Mouse (Mus musculus) urinary bladder, postnatal 10 days (tissue): Measurements from ENCODE around the gene Serpini1.
"Not testable (repeated sequence)": the region's sequence is repeated elsewhere in the genome, so short reads cannot be mapped to it uniquely, and the experiment has no call there.

Experiments used
- DNase-seq: peaks from one replicate; pipeline ENCODE4 v3.0.0; 2022; ENCODE audit warnings: low spot score

Gene Serpini1

DNA sequence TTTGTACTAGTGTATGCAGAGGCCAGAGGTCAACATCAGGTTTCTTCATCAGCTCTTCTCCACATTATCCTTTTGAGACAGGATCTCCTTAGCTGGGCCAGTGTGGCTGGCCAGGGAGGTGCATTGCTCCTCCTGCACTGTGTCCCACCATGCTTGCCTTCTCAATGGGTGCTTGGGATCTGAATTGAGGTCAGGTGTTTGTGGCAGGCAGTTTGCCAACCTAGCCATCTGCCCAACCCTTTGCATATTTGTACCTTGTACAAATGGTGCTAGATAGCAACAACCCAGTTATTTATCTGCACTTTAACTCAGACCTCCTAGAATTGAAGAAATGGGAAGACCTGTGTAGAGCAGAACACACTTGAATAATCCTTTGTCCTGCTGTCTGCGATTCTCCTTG, 78.3 kb downstream of the Serpini1 start:
- no peak for DNase-seq

DNA sequence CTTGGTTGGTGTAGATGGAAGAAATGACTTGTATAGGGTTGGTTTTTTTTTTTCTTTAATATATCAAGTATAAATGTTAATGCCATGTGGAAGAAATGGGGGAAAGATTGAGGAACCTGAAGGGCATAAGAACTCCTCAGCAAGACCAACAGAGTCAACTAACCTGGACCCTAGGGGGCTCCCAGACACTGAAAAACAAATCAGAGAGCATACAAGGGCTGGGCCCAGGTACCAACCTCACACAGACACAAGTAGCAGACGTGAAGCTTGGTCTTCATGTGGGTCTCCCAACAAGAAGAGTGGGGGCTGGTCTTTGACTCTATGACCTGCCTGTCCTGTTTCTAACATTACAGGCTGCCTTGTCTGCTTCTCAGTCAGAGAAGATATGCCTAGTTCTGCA, 82.2 kb downstream of the Serpini1 start:
- DNase-seq, result no peak

DNA sequence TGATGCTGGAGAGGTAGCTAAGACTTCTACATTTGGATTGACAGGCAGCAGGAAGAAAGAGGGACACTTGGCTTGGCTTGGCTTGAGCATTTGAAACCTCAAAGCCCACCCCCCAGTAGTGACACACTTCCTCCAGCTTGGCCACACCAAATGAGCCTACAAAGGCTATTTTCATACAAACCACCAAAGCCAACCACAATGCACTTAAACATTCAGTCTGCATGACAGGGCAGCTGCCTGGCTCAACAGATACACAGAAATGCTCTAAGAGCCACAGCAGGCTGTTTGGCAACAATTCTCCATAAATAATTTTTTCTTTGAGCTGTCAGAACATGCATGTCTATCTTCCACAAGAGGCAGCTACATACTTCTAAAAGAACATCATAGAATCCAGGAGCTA, 90.2 kb downstream of the Serpini1 start:
- no peak for DNase-seq

DNA sequence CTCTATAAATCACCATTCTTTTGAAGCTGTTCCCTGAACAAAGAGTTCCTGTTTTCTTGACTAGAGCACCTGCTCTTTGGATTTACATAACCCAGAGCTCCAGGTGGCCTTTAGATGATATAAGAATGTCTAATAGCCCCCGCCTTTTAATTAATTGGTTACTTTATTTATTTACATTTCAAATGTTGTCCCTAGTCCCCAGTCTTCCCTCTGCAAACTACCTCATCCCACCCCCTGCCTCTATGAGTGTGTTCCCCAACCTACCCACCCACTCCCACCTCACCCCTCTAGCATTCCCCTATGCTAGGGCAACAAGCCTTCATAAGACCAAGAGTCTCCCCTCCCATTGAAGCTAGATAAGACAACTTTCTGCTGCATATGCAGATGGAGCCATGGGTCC, 90.9 kb downstream of the Serpini1 start:
- no peak for DNase-seq

DNA sequence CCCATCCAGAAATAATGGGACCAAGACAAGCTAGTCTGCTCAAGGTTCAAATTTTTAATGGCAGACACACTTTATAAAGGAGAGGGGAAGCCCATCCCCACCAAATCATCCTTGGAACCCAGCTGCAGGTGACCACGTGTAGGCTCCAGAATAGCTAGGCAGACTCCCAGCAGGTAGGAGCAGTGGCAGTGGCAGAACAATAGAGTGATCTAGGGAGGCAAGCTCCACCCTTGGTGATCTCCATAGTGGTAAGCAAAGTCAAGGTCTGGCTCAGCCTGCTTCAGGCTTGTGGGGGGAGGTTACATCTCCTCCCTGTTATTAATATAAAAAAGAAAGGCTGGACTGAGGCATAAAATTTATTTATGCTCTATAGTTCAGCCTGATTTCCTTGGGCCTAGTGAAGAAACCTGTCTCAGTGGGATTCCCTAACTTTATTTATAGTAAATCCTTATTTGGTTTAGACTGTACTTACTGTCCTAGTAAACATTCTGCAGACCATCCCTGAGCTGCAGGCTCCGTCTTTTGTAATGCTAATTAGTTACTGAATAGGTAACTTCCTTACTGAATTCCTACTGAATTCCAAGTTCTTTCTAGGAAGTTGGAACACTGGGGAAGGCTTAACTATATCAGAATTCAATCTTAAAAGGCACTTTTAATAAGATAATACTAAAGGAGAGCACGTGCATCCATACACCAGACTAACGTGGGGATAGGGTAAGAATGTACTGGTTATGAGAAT, 93.2 kb downstream of the Serpini1 start:
- not testable (repeated sequence) for DNase-seq

DNA sequence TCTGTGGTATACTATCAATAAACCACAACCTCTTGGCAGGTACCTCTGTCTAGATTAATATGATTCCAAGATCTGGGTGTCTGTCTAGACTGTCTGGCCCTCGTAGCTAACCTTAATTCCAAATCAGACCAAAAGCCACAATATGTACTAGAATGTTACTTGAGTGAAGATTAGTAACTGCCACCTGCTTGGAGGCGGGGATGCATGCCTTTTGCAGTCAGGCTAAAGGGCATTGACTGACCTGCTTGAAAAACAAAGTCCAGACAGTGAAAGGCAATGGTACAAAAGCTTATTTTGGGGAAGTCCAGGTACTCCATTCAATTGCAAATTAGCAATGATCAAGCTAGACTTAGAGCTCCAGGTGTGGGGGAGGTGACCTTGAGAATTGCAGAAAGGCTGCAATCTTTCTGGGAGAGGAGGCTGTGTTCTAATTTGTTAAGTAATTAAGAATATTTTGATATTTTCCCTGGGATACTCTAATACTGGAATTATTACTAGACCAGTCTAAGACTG, 94.3 kb downstream of the Serpini1 start:
- no peak for DNase-seq

DNA sequence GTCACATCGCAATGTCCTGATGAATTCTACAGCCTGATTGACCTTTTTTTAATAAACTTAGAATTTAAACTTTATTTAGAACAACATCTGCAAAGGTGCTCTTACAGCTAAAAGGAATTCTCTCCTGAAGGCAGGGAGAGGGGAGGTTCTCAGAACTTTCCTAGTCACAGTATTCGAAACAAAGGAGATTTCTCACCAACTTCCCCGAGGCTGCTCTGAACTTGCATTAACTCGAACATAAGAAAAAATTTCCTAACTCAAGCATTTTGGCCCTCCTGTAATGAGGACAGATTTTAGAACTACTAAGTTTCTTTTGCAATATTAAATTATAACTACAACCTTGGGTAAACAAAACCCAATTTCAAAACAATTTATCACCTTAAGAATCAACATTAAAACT, 96.6 kb downstream of the Serpini1 start:
- not testable (repeated sequence) for DNase-seq

DNA sequence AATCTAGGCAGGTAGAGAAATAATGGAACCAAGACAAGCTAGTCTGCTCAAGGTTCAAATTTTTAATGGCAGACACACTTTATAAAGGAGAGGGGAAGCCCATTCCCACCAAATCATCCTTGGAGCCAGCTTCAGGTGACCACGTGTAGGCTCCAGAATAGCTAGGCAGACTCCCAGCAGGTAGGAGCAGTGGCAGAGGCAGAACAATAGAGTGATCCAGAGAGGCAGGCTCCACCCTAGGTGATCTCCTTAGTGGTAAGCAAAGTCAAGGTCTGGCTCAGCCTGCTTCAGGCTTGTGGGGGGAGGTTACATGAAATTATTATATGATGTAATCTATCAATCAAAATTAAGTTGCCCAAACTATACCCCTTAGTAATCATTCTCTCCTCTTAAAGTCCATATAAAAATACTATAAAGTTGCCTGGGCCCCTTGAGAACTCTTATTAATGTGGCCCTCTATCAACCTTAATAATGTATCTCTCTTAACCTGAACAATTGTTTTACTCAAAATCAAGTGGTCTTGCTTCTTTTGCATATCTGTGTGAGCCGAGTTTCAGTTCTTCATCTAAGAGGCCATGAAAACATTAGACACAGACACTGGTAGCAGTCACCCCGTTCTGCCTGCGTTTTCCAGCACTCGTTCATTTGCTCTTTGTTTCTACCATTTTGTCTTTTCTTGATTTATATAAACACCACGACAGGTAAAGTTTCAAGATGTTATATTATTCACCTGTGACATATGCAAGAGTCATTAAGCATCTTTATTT, 98.4 kb downstream of the Serpini1 start:
- DNase-seq, result no peak

DNA sequence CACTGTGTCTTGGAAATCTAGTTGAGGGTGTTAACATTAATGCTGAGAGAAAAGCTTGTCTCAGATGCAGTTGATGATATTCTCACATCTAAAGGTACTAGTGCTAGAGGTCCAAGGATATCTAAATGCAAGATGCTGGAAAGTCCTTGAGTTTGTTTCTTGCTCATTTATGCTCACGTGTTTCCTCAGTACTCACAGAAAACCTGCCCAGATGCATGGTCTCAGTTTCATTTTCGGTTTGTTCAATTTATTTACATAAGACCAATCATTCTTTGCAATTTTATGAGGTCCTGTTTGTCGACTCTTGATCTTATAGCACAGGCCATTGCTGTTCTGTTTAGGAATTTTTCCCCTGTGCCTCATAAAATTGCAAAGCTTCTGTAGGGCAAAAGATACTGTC, 109.6 kb downstream of the Serpini1 start:
- no peak for DNase-seq

DNA sequence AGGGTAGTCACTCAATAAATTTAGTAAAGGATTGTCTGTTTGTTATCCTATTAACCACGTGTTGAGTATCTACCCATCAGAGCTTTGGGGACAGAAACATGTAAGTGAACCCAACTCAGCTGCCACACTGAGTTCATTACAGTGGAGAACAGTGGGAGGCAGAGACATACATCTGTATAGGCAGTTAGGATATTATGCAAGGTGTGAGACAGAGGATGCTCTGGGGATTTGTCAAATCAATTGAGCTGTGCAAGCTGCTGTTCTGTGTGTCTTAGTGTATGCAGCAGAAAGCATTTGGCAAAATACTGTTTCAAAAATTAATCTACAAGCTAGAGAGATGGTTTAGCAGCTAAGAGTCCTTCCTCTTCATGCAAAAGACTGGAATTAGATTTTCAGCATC, 113.1 kb downstream of the Serpini1 start:
- DNase-seq, result no peak

DNA sequence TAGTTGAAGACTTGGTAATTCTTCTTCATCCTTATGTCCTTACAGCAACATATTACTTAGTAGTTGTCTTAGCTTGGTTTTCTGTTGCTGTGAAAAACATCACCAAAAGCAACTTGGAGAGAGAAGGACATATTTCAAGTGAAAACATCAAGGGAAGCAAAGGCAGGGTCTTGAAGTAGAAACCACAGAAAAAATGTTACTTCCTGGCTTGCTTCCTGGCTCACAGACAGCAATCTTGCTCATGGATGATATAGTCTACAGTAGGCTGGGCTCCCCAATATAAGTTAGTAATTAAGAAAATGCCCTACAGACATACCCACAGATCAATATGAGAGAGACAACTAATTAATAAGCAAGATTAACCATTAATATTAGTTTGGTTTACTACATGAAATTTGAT, 125.5 kb downstream of the Serpini1 start:
- DNase-seq, result no peak

DNA sequence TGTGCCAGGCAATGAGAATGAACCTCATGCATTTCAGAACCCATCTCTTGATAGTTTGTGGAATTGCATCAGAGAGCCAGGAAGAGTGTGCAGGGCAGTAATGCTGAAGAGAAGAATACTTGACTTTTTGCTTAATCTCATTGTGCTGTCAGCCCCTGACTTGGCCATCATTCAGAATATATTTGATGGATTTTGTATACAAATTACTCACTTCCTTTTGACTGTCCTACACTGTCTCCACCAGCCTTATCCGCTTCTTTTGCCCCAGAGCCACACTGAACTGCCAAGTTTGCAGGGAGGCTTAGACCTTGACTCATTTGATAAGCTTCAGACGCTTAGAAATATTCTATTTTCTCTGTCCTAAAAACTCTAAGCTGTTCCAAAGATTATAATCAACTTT, 129.4 kb downstream of the Serpini1 start:
- DNase-seq, result no peak

DNA sequence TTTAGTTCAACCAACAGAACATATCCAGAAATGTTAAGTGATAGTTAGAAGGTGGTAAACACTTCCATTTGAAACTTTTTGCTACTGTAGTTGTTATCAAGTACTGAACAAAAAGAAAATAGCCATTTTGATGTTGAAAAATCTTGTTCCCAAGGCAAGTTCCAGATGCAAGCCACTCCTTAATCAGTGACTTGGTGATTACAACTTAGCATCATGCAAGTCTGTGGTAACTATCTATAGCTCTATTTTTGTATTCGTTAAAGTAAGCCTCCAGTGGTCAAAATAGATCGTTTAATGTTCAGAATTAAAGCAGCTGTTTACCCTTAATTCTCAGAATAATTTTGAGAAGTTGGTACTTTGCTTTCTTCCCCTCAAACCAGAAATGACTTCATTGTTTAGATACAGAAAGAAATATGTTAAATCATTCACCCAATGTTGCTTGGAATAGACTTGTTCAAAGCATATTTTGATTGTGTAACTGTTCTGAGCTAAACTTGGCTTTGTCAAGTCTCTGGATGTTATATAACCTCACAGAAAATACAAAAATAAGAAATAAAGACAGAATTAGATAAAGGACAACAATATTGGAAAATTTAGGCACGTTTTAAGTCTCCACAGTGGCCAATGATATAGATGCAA, 130.0 kb downstream of the Serpini1 start:
- DNase-seq, result no peak

DNA sequence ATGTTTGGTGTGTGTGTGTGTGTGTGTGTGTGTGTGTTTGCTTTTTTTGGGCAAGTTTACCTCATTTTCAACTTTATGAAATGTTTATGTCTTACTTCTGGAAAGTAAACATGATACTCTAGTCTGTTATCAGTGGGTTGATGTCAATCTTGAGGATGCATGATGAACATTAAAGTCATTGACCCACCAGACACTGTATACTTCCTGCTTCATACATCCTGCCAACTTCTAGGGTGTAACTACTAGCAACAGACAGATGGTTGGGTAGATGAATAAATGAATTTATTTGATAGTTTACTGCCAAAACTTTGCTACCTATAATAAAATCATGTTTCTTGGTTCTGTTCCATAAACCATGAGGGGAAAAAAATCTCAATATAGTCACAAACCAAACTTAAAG, 133.0 kb downstream of the Serpini1 start:
- no peak for DNase-seq

DNA sequence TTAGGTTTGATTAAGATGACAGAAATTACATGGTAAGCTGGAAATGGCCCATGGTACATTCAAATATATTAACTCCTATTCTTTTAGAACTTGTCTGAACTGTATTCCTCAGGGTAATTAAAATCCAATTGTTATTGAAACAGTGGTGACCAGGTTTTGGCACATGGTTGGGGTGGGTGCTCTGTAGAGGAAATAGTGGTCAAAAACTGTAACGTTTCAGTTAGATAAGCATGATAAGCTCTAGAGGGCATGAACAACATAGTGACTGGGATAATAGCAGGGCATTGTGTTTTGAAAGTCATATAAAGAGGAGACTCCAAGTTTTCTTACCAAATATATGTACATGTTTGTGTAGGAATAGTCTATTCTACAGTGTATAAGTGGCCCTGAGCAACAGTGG, 134.7 kb downstream of the Serpini1 start:
- no peak for DNase-seq
